Mouse (Mus musculus): ENCODE measurements around the gene Dazap2.

GRCm38 (mm10) chr15:100576810-100577209, 38.3 kb upstream of the Dazap2 start:
- no peak for TF ChIP-seq CTCF (IDR thresholded peaks at IDR 0.05)
- TF ChIP-seq POLR2A (IDR thresholded peaks at IDR 0.05; ENCODE audit: insufficient read depth, low read depth, low read length), result no peak
- no peak for TF ChIP-seq EP300 (IDR thresholded peaks at IDR 0.05; ENCODE audit: insufficient read depth, low read depth, low read length)
